Mouse (Mus musculus): ENCODE measurements around the gene Slc35e2. TPM values are rescaled to one million over a fixed set of nuclear protein-coding genes. Genes with fewer than 3 reads are reported as not detected.
"Not testable (repeated sequence)": the region's sequence is repeated elsewhere in the genome, so short reads cannot be mapped to it uniquely, and the experiment has no call there.

Slc35e2 gene
- total RNA-seq (2021), result 10 to 100 TPM; 28.6 to 35.7 TPM
- long read RNA-seq, experiment 1, result 0 reads
- long read RNA-seq, experiment 2, transcript Slc35e2-203 (9 exons, 2,166 nt), result major isoform, 10 of 16 reads
- long read RNA-seq, experiment 2, partial matches to known transcripts, result 0 of 16 reads
- long read RNA-seq, experiment 2, other reads (novel, unspliced or antisense), result 6 of 16 reads

GRCm38 (mm10) chr4:155601091-155601996 is at the start of gene Slc35e2:
Gene Slc35e2 (plus strand): TSS chr4:155601416.
- DNase-seq (ENCODE audit: low spot score in 2 of 2), result peak; percentile 85 to 89

GRCm38 (mm10) chr4:155552917-155553532 is 48.2 kb upstream of the Slc35e2 start:
- no peak for DNase-seq (ENCODE audit: low spot score in 2 of 2)

GRCm38 (mm10) chr4:155554880-155555279 is 46.3 kb upstream of the Slc35e2 start:
- DNase-seq (ENCODE audit: low spot score in 2 of 2), result no peak

GRCm38 (mm10) chr4:155555464-155555863 is 45.8 kb upstream of the Slc35e2 start:
- DNase-seq (ENCODE audit: low spot score in 2 of 2), result no peak

GRCm38 (mm10) chr4:155559454-155559853 is 41.8 kb upstream of the Slc35e2 start:
- DNase-seq (ENCODE audit: low spot score in 2 of 2), result no peak

GRCm38 (mm10) chr4:155560932-155561331 is 40.3 kb upstream of the Slc35e2 start:
- no peak for DNase-seq (ENCODE audit: low spot score in 2 of 2)

GRCm38 (mm10) chr4:155561661-155562442 is 39.4 kb upstream of the Slc35e2 start, which contains the start of gene Nadk:
Gene Nadk (plus strand): TSS chr4:155562378.
- no peak for DNase-seq (ENCODE audit: low spot score in 2 of 2)

GRCm38 (mm10) chr4:155562725-155563399 is 38.4 kb upstream of the Slc35e2 start:
- DNase-seq (ENCODE audit: low spot score in 2 of 2), result peak in 1 of 2 experiments; percentile 59

GRCm38 (mm10) chr4:155563400-155564231 is 37.6 kb upstream of the Slc35e2 start:
- DNase-seq (ENCODE audit: low spot score in 2 of 2), result peak; percentile 95 to 97

GRCm38 (mm10) chr4:155564315-155565069 is 36.7 kb upstream of the Slc35e2 start:
- DNase-seq (ENCODE audit: low spot score in 2 of 2), result no peak

- DNase-seq (ENCODE audit: low spot score in 2 of 2), result no peak
Measured at GRCm38 (mm10) chr4:155566555-155566954, 34.7 kb upstream of the Slc35e2 start.

GRCm38 (mm10) chr4:155568170-155568569 is 33.0 kb upstream of the Slc35e2 start:
- no peak for DNase-seq (ENCODE audit: low spot score in 2 of 2)

- no peak for DNase-seq (ENCODE audit: low spot score in 2 of 2)
Measured at GRCm38 (mm10) chr4:155568632-155569370, 32.4 kb upstream of the Slc35e2 start.

- DNase-seq (ENCODE audit: low spot score in 2 of 2), result no peak
Measured at GRCm38 (mm10) chr4:155569818-155570217, 31.4 kb upstream of the Slc35e2 start.

- DNase-seq (ENCODE audit: low spot score in 2 of 2), result not testable (repeated sequence)
Measured at GRCm38 (mm10) chr4:155570315-155570714, 30.9 kb upstream of the Slc35e2 start.

GRCm38 (mm10) chr4:155571442-155571841 is 29.8 kb upstream of the Slc35e2 start:
- DNase-seq (ENCODE audit: low spot score in 2 of 2), result no peak

GRCm38 (mm10) chr4:155573155-155573554 is 28.1 kb upstream of the Slc35e2 start:
- no peak for DNase-seq (ENCODE audit: low spot score in 2 of 2)

- no peak for DNase-seq (ENCODE audit: low spot score in 2 of 2)
Measured at GRCm38 (mm10) chr4:155573876-155574275, 27.3 kb upstream of the Slc35e2 start.
